Mouse (Mus musculus) layer of hippocampus, adult 6 months (tissue): ENCODE measurements around the gene Tesk2. TPM values are rescaled to one million over a fixed set of nuclear protein-coding genes. Genes with fewer than 3 reads are reported as not detected.

Experiments
- long read RNA-seq, 2 experiments: library from polyadenylated mRNA; unstranded; transcript quantifications; one replicate each; pipeline ENCODE4 v2.0.0; 2019 to 2020
- polyA plus RNA-seq: library from polyadenylated mRNA; unstranded; fragments of <200 nt; fragmentation: Nextera tagmentation; gene quantifications from 2 replicates; pipeline ENCODE4 v1.2.3, GENCODE M21; 2021

Tesk2 gene
- 1.9 and 2.0 TPM in 2 replicates for polyA plus RNA-seq
- long read RNA-seq, experiment 1, partial matches to known transcripts = 1 of 3 reads
- long read RNA-seq, experiment 1, other reads (novel, unspliced or antisense) = 1 of 3 reads
- long read RNA-seq, experiment 2, transcript Tesk2-201 (11 exons, 3,033 nt) = major isoform, 8 of 12 reads
- long read RNA-seq, experiment 2, partial matches to known transcripts = 2 of 12 reads
- long read RNA-seq, experiment 2, other reads (novel, unspliced or antisense) = 2 of 12 reads

DNA sequence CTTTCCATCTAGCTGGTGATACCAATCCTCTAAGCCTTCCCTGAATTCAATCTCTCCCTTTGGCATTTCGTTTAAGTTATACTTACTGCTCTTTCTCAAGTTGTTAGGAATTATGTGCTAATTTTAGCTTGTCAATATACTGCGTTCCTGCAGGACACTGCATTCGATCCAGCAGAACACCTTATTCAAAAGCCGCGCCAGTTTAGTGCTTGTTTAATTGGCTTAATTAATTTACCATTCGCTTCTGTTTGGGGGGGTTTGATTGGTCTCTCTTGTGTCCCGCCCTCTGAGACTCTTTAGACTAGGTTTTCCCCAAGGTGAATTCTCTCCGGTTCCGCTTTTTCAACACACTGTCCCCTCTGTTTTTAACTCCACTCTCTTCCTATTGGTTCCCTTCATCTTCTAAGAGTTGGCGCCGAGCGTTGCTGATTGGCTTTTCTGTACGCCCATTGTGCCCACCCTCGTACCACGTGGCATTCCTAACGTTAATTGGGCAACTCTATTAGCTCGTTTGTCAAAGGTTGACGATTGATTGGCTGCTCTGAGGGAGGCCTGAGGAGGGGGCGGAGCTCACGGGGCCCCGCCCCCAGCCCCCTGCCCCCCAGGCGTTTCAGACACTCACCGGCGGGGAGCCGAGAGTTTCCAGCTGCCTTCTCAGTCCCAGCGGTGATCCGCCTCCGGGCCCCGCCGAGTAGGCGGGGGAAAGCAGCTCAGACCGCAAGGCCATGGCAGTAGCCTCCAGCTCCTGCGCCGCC, at the start of gene Tesk2:
TSS of gene Tesk2 (plus strand) at position 606 of the 755 bp plus-strand sequence.

GRCm38 (mm10) chr4:116685402-116686061, 35.2 kb upstream of the Tesk2 start, which contains the start of gene Prdx1:
Gene Prdx1 (plus strand): TSS chr4:116685544.

GRCm38 (mm10) chr4:116708201-116708764, 12.5 kb upstream of the Tesk2 start, which contains the start of the genes Mmachc and Ccdc163:
Gene Mmachc (minus strand): TSS chr4:116708406.
Gene Ccdc163 (plus strand): TSS chr4:116708509.

GRCm38 (mm10) chr4:116807197-116808129, 86.7 kb downstream of the Tesk2 start, which contains the start of the genes Toe1 and Mutyh:
Gene Toe1 (minus strand): TSS chr4:116807640.
Gene Mutyh (plus strand): TSS chr4:116807723.

GRCm38 (mm10) chr4:116821694-116822016, 100.9 kb downstream of the Tesk2 start, which contains the start of gene Hpdl:
Gene Hpdl (minus strand): TSS chr4:116821707.

Other genes with a start within 250 kb of the Tesk2 start
- gene Ipp, start 213.4 kb upstream of the Tesk2 start, polyA plus RNA-seq = 2.5 and 3.9 TPM in 2 replicates
- gene Tmem69, start 165.0 kb upstream of the Tesk2 start, polyA plus RNA-seq = 4.8 and 5.9 TPM in 2 replicates
- gene Gpbp1l1, start 163.3 kb upstream of the Tesk2 start, polyA plus RNA-seq = 3.2 and 4.1 TPM in 2 replicates
- gene Ccdc17, start 124.3 kb upstream of the Tesk2 start, polyA plus RNA-seq = 1.5 and 1.6 TPM in 2 replicates
- 4.6 and 4.9 TPM in 2 replicates for gene Nasp, start 93.0 kb upstream of the Tesk2 start, polyA plus RNA-seq
- 568 and 595 TPM in 2 replicates for gene Akr1a1, start 69.3 kb upstream of the Tesk2 start, polyA plus RNA-seq
- gene Prdx1, start 35.4 kb upstream of the Tesk2 start, polyA plus RNA-seq = 629 and 803 TPM in 2 replicates
- 10.3 and 13.6 TPM in 2 replicates for gene Mmachc, start 12.5 kb upstream of the Tesk2 start, polyA plus RNA-seq
- 1.7 and 2.1 TPM in 2 replicates for gene Ccdc163, start 12.4 kb upstream of the Tesk2 start, polyA plus RNA-seq
- gene Toe1, start 86.7 kb downstream of the Tesk2 start, polyA plus RNA-seq = 10.1 TPM in 2 replicates
- 0.97 and 1.1 TPM in 2 replicates for gene Mutyh, start 86.8 kb downstream of the Tesk2 start, polyA plus RNA-seq
- gene Hpdl, start 100.8 kb downstream of the Tesk2 start, polyA plus RNA-seq = 4.5 and 5.4 TPM in 2 replicates
- 0.87 and 0.93 TPM in 2 replicates for gene Zswim5, start 156.4 kb downstream of the Tesk2 start, polyA plus RNA-seq